In the genomic region with DNA sequence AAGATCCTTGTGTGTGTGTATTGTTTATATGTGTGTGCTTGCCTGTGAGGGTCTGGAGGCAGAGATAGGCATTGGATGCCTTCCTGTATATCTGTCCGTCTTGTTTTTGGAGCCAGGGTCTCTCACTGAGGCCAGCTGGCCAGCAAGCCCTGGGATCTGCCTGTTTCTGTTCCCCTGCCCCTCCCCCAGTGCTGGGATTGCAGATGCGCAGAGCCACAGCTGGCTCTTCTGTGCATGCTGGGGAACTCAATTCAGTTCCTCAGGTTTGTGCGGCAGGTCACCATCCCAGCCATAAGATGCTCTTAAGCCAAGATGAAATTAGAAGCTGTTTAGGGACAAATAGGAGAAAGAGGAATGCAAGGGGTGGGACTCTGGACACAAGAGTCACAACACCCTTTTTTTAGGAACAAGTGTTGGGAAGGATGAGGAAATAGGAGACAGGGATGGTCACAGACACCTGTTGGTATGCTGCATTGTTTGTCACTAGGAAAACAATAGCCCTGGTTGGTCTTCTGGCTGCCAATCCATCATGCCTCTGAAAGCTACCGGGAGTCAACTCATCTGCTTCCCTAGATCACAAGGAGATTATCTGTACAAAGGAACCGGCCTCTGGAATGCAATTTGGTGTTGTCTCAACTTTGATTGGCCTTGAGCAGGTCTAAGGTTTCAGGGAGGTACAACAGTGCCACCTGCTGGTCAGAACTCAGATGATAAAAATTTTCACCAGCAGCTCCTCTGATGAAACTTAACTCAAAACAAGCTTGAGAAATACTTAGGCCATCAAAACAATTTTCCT, we compare ENCODE assay signal across 8 mouse cellular contexts. TPM values are rescaled to one million over a fixed set of nuclear protein-coding genes. Genes with fewer than 3 reads are reported as not detected.
DNase-seq lines count a peak whose midpoint lies in the region; ATAC-seq lines count a peak whose summit lies in the region.

No protein-coding gene starts in this region.

- DNase-seq in frontal cortex, adult 2 months (ENCODE audit: extremely low spot score in 1 of 2, low spot score in 1 of 2), result peak; percentile 58 to 93
- peak; percentile 82 for DNase-seq in cerebellum, adult 8-10 months
- peak; percentile 82 for DNase-seq in gastrocnemius, postnatal 10 days
- DNase-seq in hindlimb bud, embryonic 11.5 days (ENCODE audit: extremely low spot score, low read depth, low spot score), result peak; percentile 97
- DNase-seq in left cerebral cortex, postnatal 10 days (ENCODE audit: extremely low spot score in 1 of 2, low spot score in 2 of 2), result peak; percentile 74 to 80
- DNase-seq in naive thymus-derived CD4-positive, alpha-beta T cell, adult 2 months (ENCODE audit: low read depth), result peak; percentile 93

- no peaks in the 10 kb centered on the region for H3K9me3 ChIP-seq in stomach, embryonic 14.5 days (ENCODE audit: control insufficient read depth, low read depth, low read length)

- no peaks in the 10 kb centered on the region for H3K27me3 ChIP-seq in stomach, embryonic 14.5 days (ENCODE audit: control insufficient read depth, insufficient read depth, low read length)

- ATAC-seq in frontal cortex, adult (ENCODE audit: low TSS enrichment), result no peak
- ATAC-seq in stomach, embryonic 14.5 days (ENCODE audit: insufficient number of reproducible peaks, insufficient read depth, low FRiP score, low read depth), result no peak

- 14% methylated on average over 5 of the region's 5 CpGs for WGBS in stomach, embryonic 14.5 days

- H3K9ac ChIP-seq in stomach, embryonic 14.5 days (replicated peaks; ENCODE audit: low read depth, low read length), result no peak overlapping the region

- no peak overlapping the region for H3K27ac ChIP-seq in stomach, embryonic 14.5 days (ENCODE audit: low read length)

- no peak overlapping the region for H3K4me3 ChIP-seq in stomach, embryonic 14.5 days (ENCODE audit: low read depth, low read length)

- intact Hi-C loops in left cerebral cortex, postnatal 10 days (cut with DNase I), result loop anchor here (5.0 kb wide), 1 partner anchor 115 kb away; the partner anchor contains the start of gene Atp8b2

- H3K36me3 ChIP-seq in stomach, embryonic 14.5 days (ENCODE audit: control insufficient read depth, insufficient read depth, low read length), result no peaks in the 10 kb centered on the region; the same call in 1 of the 2 replicates

- H3K4me1 ChIP-seq in stomach, embryonic 14.5 days (ENCODE audit: control insufficient read depth, insufficient read depth, low read length), result peaks cover 14% of the 10 kb centered on the region; the same call in 1 of the 2 replicates

- H3K4me2 ChIP-seq in stomach, embryonic 14.5 days (replicated peaks; ENCODE audit: low read depth, low read length), result 0 out of 2 replicates have a peak overlapping the region, but pooled peaks have one; percentile 3

RNA-seq across cellular contexts. Expression of gene Tpm3, which starts 4.7 kb away (rescaled TPM):
- polyA plus RNA-seq in frontal cortex, adult 2 months (2012; rRNA removed), result 166 and 178 TPM in 2 replicates
- 100 to 1,000 TPM; 277 to 366 TPM for total RNA-seq in gastrocnemius, postnatal 10 days (2021)
- 100 to 1,000 TPM; 259 to 260 TPM for total RNA-seq in left cerebral cortex, postnatal 10 days (2021)
- 533 and 553 TPM in 2 replicates for polyA plus RNA-seq in stomach, embryonic 14.5 days (2014; fragmentation: Nextera tagmentation; extraction: Ambion mirVana)

RNA-seq across cellular contexts. Expression of gene Ubap2l, which starts 24.7 kb away (rescaled TPM):
- polyA plus RNA-seq in frontal cortex, adult 2 months (2012; rRNA removed), result 106 and 121 TPM in 2 replicates
- 100 to 1,000 TPM; 119 to 141 TPM for total RNA-seq in gastrocnemius, postnatal 10 days (2021)
- 100 to 1,000 TPM; 189 to 202 TPM for total RNA-seq in left cerebral cortex, postnatal 10 days (2021)
- 242 and 258 TPM in 2 replicates for polyA plus RNA-seq in stomach, embryonic 14.5 days (2014; fragmentation: Nextera tagmentation; extraction: Ambion mirVana)

RNA-seq across cellular contexts. Expression of gene 4933434E20Rik, which starts 25.7 kb away (rescaled TPM):
- polyA plus RNA-seq in frontal cortex, adult 2 months (2012; rRNA removed), result 93.9 and 94.1 TPM in 2 replicates
- 10 to 100 TPM; 47.4 to 54.0 TPM for total RNA-seq in gastrocnemius, postnatal 10 days (2021)
- total RNA-seq in left cerebral cortex, postnatal 10 days (2021), result 10 to 100 TPM; 76.1 to 76.6 TPM
- 157 and 162 TPM in 2 replicates for polyA plus RNA-seq in stomach, embryonic 14.5 days (2014; fragmentation: Nextera tagmentation; extraction: Ambion mirVana)

RNA-seq across cellular contexts. Expression of gene Nup210l, which starts 26.8 kb away (rescaled TPM):
- 0.40 and 0.42 TPM in 2 replicates for polyA plus RNA-seq in frontal cortex, adult 2 months (2012; rRNA removed)
- total RNA-seq in gastrocnemius, postnatal 10 days (2021), result under 1 TPM; 0.09 to 0.11 TPM
- total RNA-seq in left cerebral cortex, postnatal 10 days (2021), result under 1 TPM; 0.56 to 0.59 TPM
- 0.69 and 0.98 TPM in 2 replicates for polyA plus RNA-seq in stomach, embryonic 14.5 days (2014; fragmentation: Nextera tagmentation; extraction: Ambion mirVana)
